Mouse (Mus musculus) stomach, postnatal 0 days (tissue): ENCODE data around the gene Megf8.

Experiments
- CTCF ChIP-seq: IDR thresholded peaks from 2 replicates; pipeline ENCODE4 v1.5.1; 2016; ENCODE audit warnings: antibody characterized with exemption, low read depth, mild to moderate bottlenecking, moderate library complexity
- EP300 ChIP-seq: optimal IDR thresholded peaks from 2 replicates; pipeline ENCODE3; 2016; ENCODE audit warnings: antibody characterized with exemption

DNA sequence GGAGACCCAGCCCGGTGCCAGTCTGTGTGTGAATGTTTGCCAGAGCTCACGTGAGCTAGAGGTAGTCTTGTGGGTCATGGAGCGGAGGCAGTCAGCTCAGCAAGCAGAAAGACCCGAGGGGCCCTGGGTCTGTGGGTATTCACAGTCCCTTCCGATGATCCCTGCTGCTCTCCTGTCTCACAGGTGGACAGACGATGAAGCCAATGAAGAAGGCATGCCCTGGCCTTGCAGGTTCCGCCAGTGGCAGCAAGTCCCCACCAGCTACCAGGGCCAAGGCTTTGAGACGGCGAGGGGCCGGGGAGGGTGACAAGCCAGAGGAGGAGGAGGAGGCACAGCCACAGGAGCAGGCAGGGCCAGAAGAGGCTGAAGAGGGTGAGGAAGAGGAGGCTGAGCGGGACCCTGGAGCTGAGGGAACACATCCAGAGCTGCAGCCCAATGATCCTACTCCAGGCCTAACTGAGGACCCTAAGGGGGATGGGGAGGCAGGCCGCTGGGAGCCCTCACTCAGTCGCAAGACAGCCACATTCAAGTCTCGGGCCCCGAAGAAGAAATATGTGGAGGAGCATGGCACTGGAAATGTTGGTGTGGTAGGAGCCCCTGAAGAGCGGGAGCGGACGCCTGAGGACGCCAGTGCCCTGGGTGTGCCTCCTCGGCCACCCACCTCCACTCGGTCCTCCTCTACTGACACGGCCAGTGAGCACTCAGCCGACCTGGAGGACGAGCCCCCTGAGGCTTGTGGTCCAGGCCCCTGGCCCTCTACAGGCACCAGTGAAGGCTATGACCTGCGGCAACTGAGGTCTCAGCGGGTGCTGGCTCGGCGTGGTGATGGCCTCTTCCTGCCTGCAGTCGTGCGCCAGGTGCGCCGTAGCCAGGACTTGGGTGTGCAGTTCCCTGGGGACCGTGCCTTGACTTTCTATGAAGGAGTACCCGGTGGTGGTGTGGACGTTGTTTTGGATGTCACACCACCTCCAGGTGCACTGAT, 46.0 kb upstream of the Megf8 start:
- TF ChIP-seq CTCF (no peak), EP300 (no peak)
